Mouse (Mus musculus): ENCODE measurements around the gene Gm10037.

- TF ChIP-seq CTCF (IDR thresholded peaks at IDR 0.05; ENCODE audit: low read depth) = no peak
- no peak for TF ChIP-seq EP300 (IDR thresholded peaks at IDR 0.05; ENCODE audit: low read depth)
Measured at GRCm38 (mm10) chr13:67863026-67863425, 32.1 kb downstream of the Gm10037 start, which contains the start of gene BC048507.
